Mouse (Mus musculus): ENCODE measurements at regions not wholly inside any gene's neighbourhood (a gene's known extent, or its start where the extent isn't known, plus 50 kb on each side); places are given as distances from the start of the nearest gene placed in this dataset.

GRCm38 (mm10) chr1:51697265-51698192 is 218.3 kb downstream of the Myo1b start:
- H3K27me3 ChIP-seq, result no peaks in the 10 kb centered on the region
- H3K4me2 ChIP-seq, result peak overlapping the region; percentile 38
- peak overlapping the region; percentile 75 for H3K27ac ChIP-seq
- peak; percentile 74 for ATAC-seq (ENCODE audit: low FRiP score)
- no peaks in the 10 kb centered on the region for H3K36me3 ChIP-seq
- peak overlapping the region; percentile 47 for H3K9ac ChIP-seq
- no peaks in the 10 kb centered on the region for H3K9me3 ChIP-seq
- H3K4me1 ChIP-seq (replicated peaks), result peaks cover 9% of the 10 kb centered on the region
- 9% methylated on average over 19 of the region's 19 CpGs for WGBS
- H3K4me3 ChIP-seq, result no peak overlapping the region

- H3K4me1 ChIP-seq (replicated peaks), result peaks cover 9% of the 10 kb centered on the region
- no peak for ATAC-seq (ENCODE audit: low FRiP score)
- H3K27me3 ChIP-seq, result no peaks in the 10 kb centered on the region
- no peaks in the 10 kb centered on the region for H3K9me3 ChIP-seq
- H3K4me2 ChIP-seq, result no peak overlapping the region
- H3K9ac ChIP-seq, result no peak overlapping the region
- WGBS, result 55% methylated on average over 2 of the region's 2 CpGs
- H3K36me3 ChIP-seq, result no peaks in the 10 kb centered on the region
- H3K27ac ChIP-seq, result 0 out of 2 replicates have a peak overlapping the region, but pooled peaks have one; percentile 75
- no peak overlapping the region for H3K4me3 ChIP-seq
These were observed 218.2 kb upstream of the Nabp1 start for GRCm38 (mm10) chr1:51696471-51696870.

- no peak for ATAC-seq (ENCODE audit: low FRiP score)
- 88% methylated on average over 10 of the region's 10 CpGs for WGBS
These were observed 212.7 kb upstream of the Nabp1 start for GRCm38 (mm10) chr1:51690878-51691277.

GRCm38 (mm10) chr1:51689461-51690223 is 211.4 kb upstream of the Nabp1 start:
- Histone ChIP-seq H3K9me3 (no peaks in the 10 kb centered on the region), H3K9ac (no peak overlapping the region), H3K4me3 (no peak overlapping the region), H3K27me3 (no peaks in the 10 kb centered on the region), H3K36me3 (no peaks in the 10 kb centered on the region), H3K4me2 (no peak overlapping the region), H3K27ac (no peak overlapping the region), H3K4me1 (replicated peaks) (peaks cover 18% of the 10 kb centered on the region)
- no peak for ATAC-seq (ENCODE audit: low FRiP score)
- 82% methylated on average over 9 of the region's 9 CpGs for WGBS

More at GRCm38 (mm10) chr1:51690878-51691277, 212.7 kb upstream of the Nabp1 start:
- Histone ChIP-seq H3K4me2 (no peak overlapping the region), H3K9me3 (no peaks in the 10 kb centered on the region), H3K27ac (no peak overlapping the region), H3K36me3 (no peaks in the 10 kb centered on the region), H3K27me3 (no peaks in the 10 kb centered on the region), H3K4me3 (no peak overlapping the region), H3K4me1 (replicated peaks) (peaks cover 18% of the 10 kb centered on the region), H3K9ac (no peak overlapping the region)

- peaks cover 18% of the 10 kb centered on the region for H3K4me1 ChIP-seq (replicated peaks)
- no peak overlapping the region for H3K9ac ChIP-seq
- H3K27me3 ChIP-seq, result no peaks in the 10 kb centered on the region
- ATAC-seq (ENCODE audit: low FRiP score), result no peak
- 81% methylated on average over 5 of the region's 5 CpGs for WGBS
- no peak overlapping the region for H3K4me3 ChIP-seq
- H3K4me2 ChIP-seq, result no peak overlapping the region
- H3K36me3 ChIP-seq, result no peaks in the 10 kb centered on the region
- no peaks in the 10 kb centered on the region for H3K9me3 ChIP-seq
- no peak overlapping the region for H3K27ac ChIP-seq
These were observed 210.7 kb upstream of the Nabp1 start for GRCm38 (mm10) chr1:51688946-51689345.

GRCm38 (mm10) chr1:51688224-51688545 is 210.0 kb upstream of the Nabp1 start:
- H3K27me3 ChIP-seq, result no peaks in the 10 kb centered on the region
- peaks cover 18% of the 10 kb centered on the region for H3K4me1 ChIP-seq (replicated peaks)
- no peak overlapping the region for H3K9ac ChIP-seq
- H3K27ac ChIP-seq, result peak overlapping the region; percentile 61
- no peak overlapping the region for H3K4me2 ChIP-seq
- 20% methylated on average over 1 of the region's 1 CpGs for WGBS
- no peak overlapping the region for H3K4me3 ChIP-seq
- ATAC-seq (ENCODE audit: low FRiP score), result 0 out of 2 replicates have a peak, but pooled peaks have one; percentile 17
- H3K36me3 ChIP-seq, result no peaks in the 10 kb centered on the region
- no peaks in the 10 kb centered on the region for H3K9me3 ChIP-seq

- H3K27me3 ChIP-seq, result no peaks in the 10 kb centered on the region
- no peak overlapping the region for H3K9ac ChIP-seq
- peak overlapping the region; percentile 61 for H3K27ac ChIP-seq
- ATAC-seq (ENCODE audit: low FRiP score), result peak; percentile 91
- no peaks in the 10 kb centered on the region for H3K36me3 ChIP-seq
- 0 out of 2 replicates have a peak overlapping the region, but pooled peaks have one; percentile 15 for H3K4me2 ChIP-seq
- no peaks in the 10 kb centered on the region for H3K9me3 ChIP-seq
- WGBS, result 38% methylated on average over 7 of the region's 7 CpGs
- no peak overlapping the region for H3K4me3 ChIP-seq
- peaks cover 18% of the 10 kb centered on the region for H3K4me1 ChIP-seq (replicated peaks)
These were observed 209.4 kb upstream of the Nabp1 start for GRCm38 (mm10) chr1:51687484-51688223.

GRCm38 (mm10) chr1:51686759-51687158 is 208.5 kb upstream of the Nabp1 start:
- Histone ChIP-seq H3K4me2 (no peak overlapping the region), H3K4me3 (no peak overlapping the region), H3K27ac (no peak overlapping the region), H3K36me3 (no peaks in the 10 kb centered on the region), H3K9ac (no peak overlapping the region), H3K4me1 (replicated peaks) (peaks cover 18% of the 10 kb centered on the region), H3K9me3 (no peaks in the 10 kb centered on the region), H3K27me3 (no peaks in the 10 kb centered on the region)
- no peak for ATAC-seq (ENCODE audit: low FRiP score)
- WGBS, result 84% methylated on average over 3 of the region's 3 CpGs

- Histone ChIP-seq H3K27me3 (no peaks in the 10 kb centered on the region), H3K4me2 (no peak overlapping the region), H3K36me3 (no peaks in the 10 kb centered on the region), H3K9ac (no peak overlapping the region), H3K27ac (no peak overlapping the region), H3K4me3 (no peak overlapping the region), H3K9me3 (no peaks in the 10 kb centered on the region), H3K4me1 (replicated peaks) (0 out of 2 replicates have a peak, but pooled peaks cover 1% of the 10 kb centered on the region)
- ATAC-seq (ENCODE audit: low FRiP score), result no peak
- WGBS, result 83% methylated on average over 5 of the region's 5 CpGs
These were observed 204.0 kb upstream of the Nabp1 start for GRCm38 (mm10) chr1:51682273-51682672.

- Histone ChIP-seq H3K36me3 (no peaks in the 10 kb centered on the region), H3K4me3 (no peak overlapping the region), H3K27me3 (no peaks in the 10 kb centered on the region), H3K4me1 (replicated peaks) (no peaks in the 10 kb centered on the region), H3K9me3 (no peaks in the 10 kb centered on the region), H3K9ac (no peak overlapping the region), H3K4me2 (no peak overlapping the region), H3K27ac (no peak overlapping the region)
- ATAC-seq (ENCODE audit: low FRiP score), result no peak
These were observed 203.6 kb upstream of the Nabp1 start for GRCm38 (mm10) chr1:51681872-51682271.

GRCm38 (mm10) chr1:51680725-51681124 is 202.5 kb upstream of the Nabp1 start:
- H3K36me3 ChIP-seq, result no peaks in the 10 kb centered on the region

More at GRCm38 (mm10) chr1:51680725-51681124, 202.5 kb upstream of the Nabp1 start:
- Histone ChIP-seq H3K4me2 (no peak overlapping the region), H3K4me3 (no peak overlapping the region), H3K9me3 (no peaks in the 10 kb centered on the region), H3K9ac (no peak overlapping the region), H3K27me3 (no peaks in the 10 kb centered on the region), H3K4me1 (replicated peaks) (no peaks in the 10 kb centered on the region), H3K27ac (no peak overlapping the region)
- WGBS, result 80% methylated on average over 6 of the region's 6 CpGs
- no peak for ATAC-seq (ENCODE audit: low FRiP score)

All from hindbrain, embryonic 13.5 days (tissue).